Mouse (Mus musculus): ENCODE data around the gene Impg2.

Impg2 gene

DNA sequence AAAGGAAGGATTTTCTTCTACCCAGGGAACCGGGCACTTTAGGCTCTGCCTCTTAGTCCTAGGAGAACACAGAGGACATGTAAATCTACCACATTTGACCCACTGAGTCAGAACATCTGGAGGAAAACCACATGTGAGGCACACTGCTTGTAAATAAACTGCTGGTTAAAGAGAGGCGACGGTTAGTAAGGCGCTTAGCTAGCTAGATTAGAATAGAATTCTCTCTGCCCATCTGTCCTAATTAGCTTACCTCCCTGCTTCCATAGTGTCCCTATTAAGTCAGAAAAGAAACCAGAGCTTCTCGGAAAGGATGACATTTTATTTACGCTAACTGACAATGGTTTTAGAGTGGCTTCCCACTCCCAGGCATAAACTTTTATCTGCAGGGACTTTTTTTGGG lies at the start of gene Impg2:
Gene Impg2 (plus strand): TSS at position 263 of the 400 bp plus-strand sequence.
- no peak for DNase-seq

DNA sequence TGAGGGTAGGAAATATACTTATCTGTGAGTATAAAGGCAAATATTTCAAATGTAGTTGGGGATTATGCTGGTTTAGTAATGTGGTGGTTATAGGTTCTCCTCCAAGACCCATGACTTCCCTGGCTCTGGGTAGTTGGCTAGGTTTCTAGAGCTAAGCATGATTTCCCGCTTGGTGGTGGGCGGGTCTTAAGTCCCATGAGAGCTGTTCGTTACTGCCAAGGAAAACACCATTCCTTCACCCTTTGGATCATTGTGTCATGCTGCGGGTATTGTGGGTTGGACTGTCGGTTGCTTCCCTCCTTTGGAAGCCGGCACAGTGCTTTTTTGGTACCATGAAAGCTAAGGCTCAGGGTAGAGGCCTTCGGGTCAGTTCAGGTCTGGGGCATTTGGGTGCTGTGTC lies 40.6 kb upstream of the Impg2 start:
- DNase-seq: no peak

DNA sequence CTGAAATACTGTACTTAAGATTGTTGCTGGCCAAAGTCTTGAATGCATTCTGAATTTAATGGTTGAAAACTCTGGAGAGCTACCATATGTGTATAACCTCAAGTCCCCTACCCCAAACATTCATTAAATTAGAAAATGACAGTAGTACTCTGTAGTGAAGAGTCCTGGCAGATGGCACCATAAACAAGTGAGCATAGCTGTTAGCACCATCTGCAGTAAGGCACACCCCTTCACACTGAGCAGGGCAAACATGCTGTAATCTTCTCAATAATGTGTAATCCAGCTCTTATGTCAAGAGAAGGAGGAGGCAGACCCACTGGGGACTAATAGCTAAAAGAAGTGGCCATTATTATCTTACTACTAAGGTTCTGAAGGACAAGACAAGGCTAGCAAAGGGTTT lies 33.9 kb upstream of the Impg2 start:
- no peak for DNase-seq

DNA sequence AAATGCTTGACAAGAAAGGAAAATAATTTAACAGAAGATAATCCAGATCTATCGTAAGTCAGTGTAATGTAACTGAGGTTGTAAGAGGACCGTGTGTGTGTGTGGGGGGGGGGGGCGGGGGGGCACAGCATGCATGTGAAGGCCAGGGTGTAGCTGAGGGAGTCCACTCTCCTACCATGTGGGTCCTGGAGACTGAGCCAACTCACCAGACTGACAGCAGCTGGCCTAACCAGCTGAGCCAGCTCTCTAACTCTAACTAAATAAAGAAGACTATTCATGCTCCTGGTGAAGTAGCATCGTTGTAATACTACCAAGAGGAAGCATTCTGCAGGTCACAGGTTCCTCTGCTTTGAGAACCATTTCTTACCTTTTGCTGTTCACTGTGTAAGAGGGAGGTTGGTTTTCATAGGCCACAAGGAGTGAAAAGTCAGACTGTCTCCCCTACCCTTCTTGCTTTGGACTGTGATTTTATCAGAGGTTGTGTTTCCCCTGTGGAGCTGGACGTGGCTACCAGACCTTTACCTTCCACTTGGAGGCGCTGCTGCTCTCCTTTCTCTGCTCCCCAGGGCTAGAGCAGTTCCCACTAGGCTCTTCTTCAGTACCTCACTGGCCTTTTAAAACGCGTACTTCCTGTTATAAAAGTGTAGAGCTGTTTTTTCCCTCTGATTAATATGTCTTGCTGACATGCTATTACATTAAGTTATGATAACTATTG lies 28.1 kb upstream of the Impg2 start:
- DNase-seq: no peak

DNA sequence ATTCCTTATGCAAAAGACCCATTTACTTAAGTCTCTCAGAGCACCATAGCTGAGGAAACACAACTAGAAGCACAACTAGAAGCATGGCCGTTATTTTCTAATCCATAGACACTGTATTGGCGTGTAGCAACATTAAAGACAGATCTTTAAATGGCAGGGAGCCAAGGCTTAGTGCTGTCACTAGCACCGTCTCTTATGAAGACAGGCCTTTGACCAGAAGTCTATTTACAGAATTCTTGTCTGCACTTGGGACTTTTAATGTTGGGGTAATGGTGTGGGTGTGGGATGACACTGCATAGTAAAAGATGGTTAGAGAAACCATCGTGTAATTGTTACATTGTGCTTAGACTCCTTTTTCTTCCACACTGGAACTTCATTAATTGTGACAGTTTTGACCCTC lies 17.2 kb upstream of the Impg2 start:
- DNase-seq: no peak

DNA sequence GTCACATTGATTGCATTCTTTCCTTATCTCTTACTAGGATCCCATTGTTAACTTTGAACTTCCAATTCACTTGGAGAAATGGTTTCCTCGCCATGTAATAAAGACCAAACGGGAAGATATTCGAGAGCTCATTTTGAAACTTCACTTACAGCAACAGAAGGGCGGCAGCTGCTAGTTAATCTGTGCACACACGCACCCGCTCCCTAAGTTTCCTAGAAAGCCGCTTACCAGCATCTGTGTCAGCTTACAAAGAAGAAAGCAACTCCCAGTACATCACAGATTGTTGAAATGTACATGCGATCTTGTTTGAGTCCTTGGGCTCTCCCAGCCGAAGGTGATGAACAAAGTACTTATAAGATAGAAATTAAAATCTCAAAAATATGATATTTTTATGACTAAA lies 15.9 kb upstream of the Impg2 start:
- no peak for DNase-seq

DNA sequence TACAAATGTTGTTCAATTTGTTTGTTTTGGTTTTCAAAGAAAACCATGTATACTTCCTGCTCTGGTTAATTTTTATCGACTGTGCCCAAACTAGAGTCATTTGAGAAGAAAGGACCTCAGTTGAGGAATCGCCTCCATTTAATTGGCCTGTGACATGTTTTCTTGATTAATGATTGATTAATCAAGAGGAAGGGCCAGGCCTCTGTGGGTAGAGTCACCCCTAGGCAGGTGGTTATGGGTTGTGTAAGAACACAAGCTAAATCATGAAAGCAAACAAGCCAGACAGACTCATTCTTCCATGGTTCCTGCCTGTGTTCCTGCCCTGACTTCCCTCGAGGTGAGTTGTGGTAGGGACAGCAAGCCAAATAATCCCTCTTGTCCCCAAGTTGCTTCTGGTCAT lies 8.6 kb downstream of the Impg2 start:
- DNase-seq: no peak

DNA sequence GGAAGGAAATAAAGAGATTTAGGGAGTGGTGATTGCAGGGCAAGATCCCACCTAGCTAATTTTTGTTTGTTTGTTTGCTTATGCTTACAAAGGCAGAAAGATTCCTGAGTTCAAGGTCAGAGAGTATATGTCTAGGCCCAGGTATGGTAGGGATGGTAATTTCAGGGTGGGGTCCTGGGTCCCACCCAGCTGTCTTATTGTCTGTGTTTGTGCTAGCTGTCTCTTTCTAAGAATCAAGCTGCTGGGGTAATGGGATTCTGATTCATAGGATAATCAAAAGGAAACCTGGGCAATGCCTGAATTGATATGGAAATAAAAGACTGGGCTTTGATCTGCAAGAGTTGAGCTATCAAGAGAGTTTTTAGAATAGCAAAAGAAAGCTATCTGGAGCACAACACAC lies 23.6 kb downstream of the Impg2 start:
- DNase-seq: no peak

DNA sequence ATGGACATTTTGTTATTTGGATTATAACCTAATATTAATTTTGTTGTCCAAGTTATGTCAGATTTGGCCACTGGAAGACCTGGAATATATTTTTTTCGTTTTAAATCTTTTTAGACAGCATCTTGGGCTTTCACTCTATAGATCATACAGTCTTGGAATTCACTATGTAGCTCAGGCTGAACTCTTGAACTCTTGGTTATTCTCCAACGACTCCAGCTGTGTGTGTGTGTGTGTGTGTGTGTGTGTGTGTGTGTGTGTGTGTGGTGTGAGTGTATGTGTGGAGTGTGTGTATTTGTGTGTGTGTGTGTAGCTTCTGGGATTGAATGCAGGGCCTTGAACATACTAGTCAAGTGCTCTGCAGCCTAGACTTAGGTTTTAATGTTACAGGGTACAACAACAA lies 25.3 kb downstream of the Impg2 start:
- DNase-seq: no peak

DNA sequence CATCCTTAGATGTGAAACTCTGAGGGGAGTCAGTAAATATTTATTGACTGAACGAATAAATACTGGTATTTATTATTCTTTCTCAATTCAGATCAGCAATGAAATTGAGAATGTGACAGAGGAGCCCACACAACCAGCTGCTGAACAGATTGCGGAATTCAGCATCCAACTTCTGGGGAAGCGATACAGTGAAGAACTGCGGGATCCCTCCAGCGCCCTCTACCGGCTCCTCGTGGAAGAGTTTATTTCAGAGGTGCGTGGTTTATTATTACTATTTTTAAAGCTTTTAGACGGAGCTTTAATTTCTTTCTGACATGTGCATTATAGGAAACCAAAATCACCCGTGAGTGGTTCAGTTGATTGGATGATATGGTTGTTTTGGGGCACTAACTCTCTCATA lies 27.2 kb downstream of the Impg2 start:
- no peak for DNase-seq

DNA sequence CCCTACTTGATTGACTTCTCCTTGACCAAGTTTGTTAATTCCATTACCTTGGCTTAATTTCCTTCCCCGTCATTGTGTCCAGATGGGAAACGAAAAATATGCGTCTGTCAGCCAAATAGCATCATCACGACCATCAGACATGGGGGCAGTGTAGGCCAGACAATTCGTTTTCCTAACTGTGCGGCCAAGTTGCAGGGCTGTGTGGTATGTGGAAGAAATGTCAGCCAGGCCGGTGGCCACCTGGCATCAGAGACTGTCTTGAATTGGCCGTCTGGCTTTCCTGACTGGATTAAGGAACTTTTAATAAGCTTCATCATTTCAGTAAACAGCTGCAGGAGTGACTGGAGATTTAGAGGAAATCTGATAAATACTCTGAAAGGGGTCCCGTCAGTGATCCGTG lies 28.6 kb downstream of the Impg2 start:
- DNase-seq: peak; percentile 3

DNA sequence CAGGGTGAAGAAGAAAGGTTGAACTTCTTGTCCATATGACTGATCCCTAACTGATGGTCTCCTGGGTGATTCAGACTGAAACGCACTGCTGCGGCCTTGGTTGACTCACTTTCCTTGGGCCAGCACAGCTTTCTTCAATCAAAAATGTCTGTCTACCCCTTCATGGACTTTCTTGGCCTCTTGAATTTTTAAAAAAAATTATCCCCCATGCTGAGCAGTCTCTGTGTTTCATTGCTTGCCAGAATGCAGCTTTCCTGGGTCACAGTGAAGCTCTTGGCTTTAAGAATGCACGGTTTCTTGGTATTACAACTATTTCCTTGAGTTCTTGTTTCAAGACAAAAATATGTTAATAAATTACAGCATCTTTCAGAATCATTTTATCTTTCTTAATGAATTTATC lies 41.9 kb downstream of the Impg2 start:
- DNase-seq: no peak

DNA sequence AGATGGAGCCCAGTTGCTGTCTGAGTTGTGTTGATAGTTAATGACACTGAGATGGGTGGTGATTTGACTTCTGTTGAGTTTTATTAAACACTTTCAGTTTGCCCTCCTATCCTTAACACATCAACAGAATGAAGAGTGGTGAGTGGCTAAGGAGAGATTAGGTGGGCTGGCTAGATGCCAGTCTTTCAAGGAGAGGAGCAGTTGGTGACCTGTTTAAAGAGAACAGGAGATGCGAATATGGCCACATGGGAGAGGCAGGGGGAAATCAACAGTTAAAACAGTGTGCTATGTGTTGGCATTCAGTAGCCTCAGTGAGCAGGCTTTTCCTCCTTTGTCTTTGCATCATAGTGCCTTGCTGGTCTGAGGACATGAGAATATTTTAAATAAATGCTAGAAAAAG lies 69.8 kb downstream of the Impg2 start:
- peak; percentile 18 for DNase-seq

DNA sequence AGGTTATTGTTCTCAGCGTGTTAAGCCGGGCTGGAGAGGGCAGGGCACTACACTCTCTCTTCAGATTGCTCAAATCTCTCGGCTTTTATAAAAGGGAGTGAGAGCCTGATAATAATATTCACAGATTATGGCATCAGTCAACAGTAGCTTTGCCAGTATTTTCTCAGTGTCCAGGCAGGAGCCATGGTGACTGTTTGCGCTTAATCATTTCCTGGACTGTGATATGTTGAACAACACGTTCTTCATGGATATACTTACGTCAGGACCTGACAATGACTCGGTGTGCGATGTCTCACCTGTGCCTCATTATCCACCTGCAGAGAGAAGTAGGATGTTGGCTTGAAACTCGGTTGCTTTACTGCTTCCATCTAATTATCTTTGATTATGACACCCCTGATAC lies 74.9 kb downstream of the Impg2 start:
- DNase-seq: no peak

DNA sequence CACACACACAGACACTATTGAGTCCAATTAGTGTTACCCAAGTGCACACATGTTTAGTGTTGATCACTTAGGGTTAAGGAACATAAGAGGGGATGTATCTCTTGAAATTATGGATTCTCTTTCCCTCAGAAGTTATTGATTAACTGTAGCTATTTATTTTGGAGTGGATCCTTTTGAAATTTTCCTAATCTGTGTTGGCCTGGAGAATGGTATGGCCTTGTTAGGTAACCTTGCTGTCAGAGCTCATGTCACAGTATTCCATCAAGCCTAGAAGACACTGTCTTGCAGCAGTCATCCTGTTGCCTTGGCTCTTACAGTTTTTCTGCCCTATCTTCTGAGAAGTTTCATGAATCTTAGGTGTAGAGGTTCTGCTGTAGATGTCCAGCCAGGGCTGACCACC lies 75.6 kb downstream of the Impg2 start:
- no peak for DNase-seq

DNA sequence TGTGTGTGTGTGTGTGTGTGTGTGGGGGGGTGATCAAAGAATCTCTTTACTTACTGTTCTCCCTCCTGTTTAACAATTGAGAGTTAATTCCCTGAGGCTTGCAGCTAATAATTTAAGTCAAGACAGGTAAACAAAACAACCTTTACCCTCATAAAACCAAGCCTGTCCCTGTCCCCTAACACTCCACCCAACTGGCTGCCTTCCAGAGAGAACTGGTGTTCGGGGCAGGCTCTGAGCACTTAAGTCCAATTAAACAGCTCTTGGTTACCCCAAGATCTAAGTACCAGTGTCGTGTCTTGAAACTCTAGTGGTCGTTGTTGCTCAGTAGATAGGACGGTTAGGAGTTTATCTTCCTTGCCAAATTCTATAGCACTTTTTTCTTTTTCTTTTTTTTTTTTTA lies 77.2 kb downstream of the Impg2 start:
- no peak for DNase-seq

DNA sequence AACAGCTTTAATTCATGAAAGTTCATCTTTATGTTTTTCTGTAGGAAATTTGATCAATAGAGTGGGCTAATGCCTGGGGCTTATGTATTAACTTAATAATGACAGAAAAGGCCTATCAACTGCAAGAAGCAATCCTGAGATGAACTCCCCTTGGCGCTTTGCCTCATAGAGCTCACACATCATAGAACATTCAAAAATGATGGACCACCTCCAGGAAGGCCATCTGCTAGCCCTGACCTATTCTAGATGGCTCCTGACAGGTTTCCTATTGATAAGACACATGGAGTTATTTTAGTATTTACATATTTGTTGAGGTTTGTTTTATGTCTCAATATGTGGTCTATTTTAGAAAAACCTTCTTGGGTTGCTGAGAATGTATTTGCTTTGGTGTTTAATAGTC lies 79.2 kb downstream of the Impg2 start:
- peak; percentile 47 for DNase-seq

DNA sequence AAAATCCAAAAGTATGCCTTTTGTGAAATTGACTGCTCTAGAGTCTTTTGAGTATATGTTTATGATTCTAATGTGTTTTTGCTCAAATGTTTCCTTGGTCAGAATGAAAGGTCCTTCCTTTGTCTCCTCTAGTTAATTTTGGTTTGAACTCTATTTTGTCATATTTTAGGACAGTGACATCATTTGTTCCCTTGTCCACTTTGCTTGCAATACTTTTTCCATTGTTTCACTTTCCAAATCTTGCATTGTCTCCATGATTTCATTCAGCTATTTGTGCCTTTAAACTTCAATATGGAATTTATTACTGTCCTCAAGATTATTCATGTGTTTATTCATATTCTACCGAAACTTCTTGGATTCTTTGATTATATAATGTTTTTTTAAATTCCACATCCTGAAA lies 79.8 kb downstream of the Impg2 start:
- DNase-seq: no peak

DNA sequence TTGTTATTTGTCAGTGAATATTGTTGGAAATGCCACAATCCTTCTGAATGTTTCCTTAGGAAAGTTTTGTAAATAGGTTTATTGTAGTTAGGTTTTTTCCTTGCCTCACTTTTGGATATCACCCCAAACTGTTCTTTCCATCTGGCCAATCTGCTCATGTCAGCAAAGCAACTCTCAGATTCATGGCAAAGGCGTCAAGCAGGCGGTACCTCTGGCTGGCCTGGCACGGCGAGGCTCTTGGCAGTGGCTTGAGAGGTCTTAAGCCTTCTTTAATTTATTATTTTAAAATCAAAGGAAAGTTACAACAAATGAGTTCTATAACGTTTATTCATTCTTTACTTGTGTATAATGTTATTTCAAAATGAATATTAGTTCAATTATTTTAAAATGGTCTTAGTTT lies 82.0 kb downstream of the Impg2 start:
- DNase-seq: no peak

DNA sequence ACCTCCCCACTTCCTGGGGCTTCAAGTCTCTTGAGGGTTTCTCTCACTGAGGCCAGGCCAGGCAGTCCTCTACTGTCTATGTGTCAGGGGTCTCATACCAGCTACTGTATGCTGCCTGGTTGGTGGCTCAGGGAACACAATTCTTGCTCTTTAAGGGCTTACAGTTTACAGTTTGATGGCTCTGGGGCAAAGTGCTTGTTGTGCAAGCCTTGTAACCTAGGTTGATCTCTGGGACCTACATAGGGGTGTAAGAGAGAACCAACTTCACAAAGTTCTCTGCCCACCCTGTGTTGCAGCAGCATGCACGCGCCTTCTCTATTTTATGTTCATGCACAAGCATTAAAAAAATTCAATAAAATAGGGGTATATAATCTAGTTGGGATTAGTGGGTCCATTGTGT lies 82.9 kb downstream of the Impg2 start:
- DNase-seq: no peak

DNA sequence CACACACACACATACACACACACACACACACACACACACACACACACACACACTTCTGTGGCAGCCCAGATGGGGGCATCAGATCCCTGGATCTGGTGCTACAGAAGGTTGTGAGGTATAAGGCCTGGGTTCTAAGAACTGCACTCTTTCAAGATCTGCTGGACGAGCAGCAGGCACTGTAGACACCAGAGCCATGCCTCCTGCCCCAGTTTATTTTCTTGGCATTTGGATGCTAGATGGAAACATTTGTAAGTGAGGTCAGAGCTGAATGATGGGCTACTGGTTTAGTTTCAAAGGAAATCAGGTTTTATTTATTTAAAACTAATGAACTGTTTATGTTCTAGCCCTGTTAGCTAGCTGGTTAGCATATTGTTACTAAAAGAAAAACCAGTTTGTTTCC lies 90.8 kb downstream of the Impg2 start:
- DNase-seq: no peak

DNA sequence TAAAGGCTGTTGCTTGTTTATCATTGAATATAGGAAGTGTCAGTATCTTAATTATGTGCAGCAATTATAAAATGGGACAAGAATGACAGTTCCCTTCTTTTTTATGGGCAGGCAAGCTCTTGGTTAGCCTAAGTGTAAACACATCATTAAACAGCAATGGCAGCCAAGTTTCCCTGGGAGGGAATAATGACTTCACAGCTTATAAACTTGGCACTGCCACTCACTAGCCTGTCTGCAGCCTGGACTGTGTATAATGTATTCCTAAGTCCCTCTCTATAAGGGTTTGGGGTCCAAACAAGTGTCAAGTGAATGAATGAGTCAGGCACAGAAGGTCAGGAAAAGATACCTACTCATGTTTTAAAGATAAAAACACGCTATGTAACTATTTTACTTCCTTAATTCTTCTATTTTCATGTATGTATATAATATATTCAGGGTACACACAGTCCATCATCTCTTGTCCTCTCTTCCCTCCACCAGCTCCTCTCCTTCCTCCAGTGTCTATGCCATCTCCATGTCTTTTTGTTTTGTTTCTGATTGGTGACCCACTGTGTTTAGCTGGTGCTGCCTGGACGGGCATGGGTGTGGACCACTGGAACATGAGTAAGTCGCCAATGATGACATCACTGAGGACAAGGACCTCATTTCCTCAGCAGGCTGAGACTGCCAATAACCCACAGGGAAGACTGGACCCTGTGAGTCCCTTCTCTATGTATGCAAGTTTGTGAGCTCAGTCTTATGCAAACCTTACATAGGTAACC lies 92.0 kb downstream of the Impg2 start:
- DNase-seq: no peak

DNA sequence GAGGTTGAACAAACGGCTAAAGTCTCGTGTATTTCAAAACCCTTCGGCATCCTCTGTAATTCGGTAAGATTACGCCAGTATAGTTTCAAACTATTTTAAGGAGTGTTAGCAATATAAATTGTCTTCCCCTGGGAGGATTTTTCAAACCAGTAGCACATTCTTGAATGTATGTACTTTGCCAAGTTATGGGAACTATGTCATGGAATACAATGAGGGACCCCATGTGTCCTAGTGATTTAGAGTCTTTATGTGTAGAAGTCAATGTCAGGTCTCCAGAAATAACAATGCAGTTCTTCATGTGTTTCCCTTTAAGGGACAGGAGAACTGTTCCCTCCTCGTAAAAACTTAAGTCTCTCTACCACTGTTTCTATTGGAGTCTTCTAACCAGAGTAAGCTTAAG lies 94.1 kb downstream of the Impg2 start:
- no peak for DNase-seq

DNA sequence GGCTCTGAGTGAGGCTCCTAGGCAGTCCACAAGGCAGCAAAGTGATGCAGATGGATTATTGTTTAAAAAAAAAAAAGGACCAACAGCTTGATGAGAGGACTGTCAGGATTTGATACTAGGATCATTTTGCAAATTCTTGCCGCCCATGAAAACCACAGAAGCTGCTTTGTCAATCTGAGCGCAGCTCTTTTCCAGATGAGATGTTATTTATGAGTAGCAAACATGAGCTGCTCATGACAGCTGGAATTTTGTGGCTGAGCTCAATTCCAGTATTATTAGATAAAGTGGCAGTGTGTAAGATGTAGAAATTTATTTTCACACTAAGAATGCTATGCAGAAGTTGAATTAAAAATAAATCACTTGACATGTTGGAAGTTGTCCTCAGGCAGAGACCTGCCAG lies 94.7 kb downstream of the Impg2 start:
- no peak for DNase-seq

DNA sequence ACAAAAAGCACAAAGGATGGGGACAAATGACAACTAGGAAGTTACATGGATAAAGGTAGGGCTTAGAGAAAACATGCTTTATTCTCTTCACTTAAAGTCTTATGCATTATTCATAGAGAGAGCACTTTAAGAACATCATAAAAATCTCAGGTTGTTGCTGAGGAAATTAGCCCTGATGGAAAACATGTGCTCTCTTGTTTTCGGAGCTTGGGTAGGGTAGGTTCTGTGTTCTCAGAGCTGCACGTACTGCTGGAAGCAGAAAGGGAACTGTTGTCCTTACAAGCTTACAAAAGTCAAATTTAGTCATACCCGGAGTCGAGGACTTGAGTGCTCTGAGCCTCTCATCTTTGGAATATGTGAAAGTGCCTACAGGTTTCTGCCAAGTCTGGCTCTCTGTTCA lies 98.9 kb downstream of the Impg2 start:
- no peak for DNase-seq
